Mouse (Mus musculus) MEL (cell line): ENCODE measurements at regions not wholly inside any gene's neighbourhood (a gene's known extent, or its start where the extent isn't known, plus 50 kb on each side); places are given as distances from the start of the nearest gene placed in this dataset.

Experiments used
- CHD1 ChIP-seq: IDR thresholded peaks from 2 replicates; pipeline ENCODE4 v1.6.1; 2012; ENCODE audit warnings: low read depth, mild to moderate bottlenecking, inconsistent platforms, low read length, improper control_type of control experiment
- CTCF ChIP-seq, 3 experiments: IDR thresholded peaks in 2 of 3; conservative IDR thresholded peaks in 1 of 3; 2 replicates each; pipeline ENCODE4 v1.5.1; 2011 to 2012; ENCODE audit warnings: low read length in 3 of 3, low read depth in 2 of 3, mild to moderate bottlenecking in 2 of 3, improper control_type of control experiment in 1 of 3, inconsistent platforms in 1 of 3, mixed read lengths in 1 of 3, moderate library complexity in 1 of 3; ENCODE audit not compliant: control insufficient read depth in 1 of 3, insufficient read depth in 1 of 3, poor library complexity in 1 of 3, severe bottlenecking in 1 of 3
- GATA1 ChIP-seq: IDR thresholded peaks from 2 replicates; pipeline ENCODE4 v1.6.1; 2011; ENCODE audit warnings: low read depth, low read length, improper control_type of control experiment
- POLR2A ChIP-seq, 2 experiments: IDR thresholded peaks; 2 replicates each; pipeline ENCODE4 v1.6.1; 2011 to 2012; ENCODE audit warnings: low read length in 2 of 2, mild to moderate bottlenecking in 2 of 2, control low read depth in 1 of 2, improper control_type of control experiment in 1 of 2, low read depth in 1 of 2, moderate library complexity in 1 of 2; ENCODE audit not compliant: control insufficient read depth in 1 of 2, insufficient read depth in 1 of 2, poor library complexity in 1 of 2
- POLR2AphosphoS5 ChIP-seq: IDR thresholded peaks from 2 replicates; pipeline ENCODE4 v1.6.1; 2012; ENCODE audit warnings: low read depth, borderline replicate concordance, mild to moderate bottlenecking, inconsistent platforms, low read length, moderate library complexity, mixed read lengths
- SIN3A ChIP-seq: IDR thresholded peaks from 2 replicates; pipeline ENCODE4 v1.6.1; 2012; ENCODE audit warnings: low read length, improper control_type of control experiment, inconsistent platforms
- TCF12 ChIP-seq: IDR thresholded peaks from 2 replicates; pipeline ENCODE4 v1.6.1; 2014; ENCODE audit warnings: low read depth, mild to moderate bottlenecking, inconsistent platforms, low read length, improper control_type of control experiment, moderate library complexity
- UBTF ChIP-seq: IDR thresholded peaks from 2 replicates; pipeline ENCODE4 v1.6.1; 2012; ENCODE audit warnings: low read depth, mild to moderate bottlenecking, inconsistent platforms, low read length, improper control_type of control experiment, moderate library complexity, borderline replicate concordance; ENCODE audit not compliant: insufficient read depth
- USF2 ChIP-seq, 2 experiments: IDR thresholded peaks; 2 replicates each; pipeline ENCODE4 v1.6.1; 2011 to 2012; ENCODE audit warnings: improper control_type of control experiment in 2 of 2, low read length in 2 of 2, borderline replicate concordance in 1 of 2, inconsistent platforms in 1 of 2, low read depth in 1 of 2, mild to moderate bottlenecking in 1 of 2; ENCODE audit not compliant: insufficient read depth in 1 of 2

- TF ChIP-seq TCF12 = no peak
- no peak for TF ChIP-seq CHD1
- no peak for TF ChIP-seq SIN3A
- TF ChIP-seq UBTF = no peak
- TF ChIP-seq POLR2A (IDR thresholded peaks at IDR 0.05; ENCODE audit: control insufficient read depth in 1 of 2, insufficient read depth in 1 of 2, low read depth in 1 of 2, low read length in 2 of 2, poor library complexity in 1 of 2) = no peak
- no peak for TF ChIP-seq USF2 (IDR thresholded peaks at IDR 0.05; ENCODE audit: borderline replicate concordance in 1 of 2, insufficient read depth in 1 of 2, low read depth in 1 of 2, low read length in 2 of 2)
- TF ChIP-seq GATA1 = no peak
- no peak for TF ChIP-seq POLR2AphosphoS5
- no peak for TF ChIP-seq CTCF (IDR thresholded peaks at IDR 0.05 in 2 of 3, conservative IDR thresholded peaks at IDR 0.05 in 1 of 3; ENCODE audit: control insufficient read depth in 1 of 3, insufficient read depth in 1 of 3, low read depth in 2 of 3, low read length in 3 of 3, poor library complexity in 1 of 3, severe bottlenecking in 1 of 3)
These were observed 664.7 kb downstream of the Bcl11a start for GRCm38 (mm10) chr11:24742561-24742960.
